Mouse (Mus musculus) frontal cortex, postnatal 25 days (tissue): ENCODE data around the gene Foxq1.

ENCODE experiments used
- DNase-seq, 2 experiments: peaks; one replicate each; pipeline ENCODE4 v3.0.0; 2022; ENCODE audit warnings: low spot score in 2 of 2

Gene Foxq1

GRCm38 (mm10) chr13:31572806-31573508 lies 17.0 kb downstream of the Foxq1 start:
- no peak for DNase-seq

GRCm38 (mm10) chr13:31574627-31575026 lies 18.7 kb downstream of the Foxq1 start:
- DNase-seq: no peak

GRCm38 (mm10) chr13:31576696-31577095 lies 20.8 kb downstream of the Foxq1 start:
- DNase-seq: no peak

DNA sequence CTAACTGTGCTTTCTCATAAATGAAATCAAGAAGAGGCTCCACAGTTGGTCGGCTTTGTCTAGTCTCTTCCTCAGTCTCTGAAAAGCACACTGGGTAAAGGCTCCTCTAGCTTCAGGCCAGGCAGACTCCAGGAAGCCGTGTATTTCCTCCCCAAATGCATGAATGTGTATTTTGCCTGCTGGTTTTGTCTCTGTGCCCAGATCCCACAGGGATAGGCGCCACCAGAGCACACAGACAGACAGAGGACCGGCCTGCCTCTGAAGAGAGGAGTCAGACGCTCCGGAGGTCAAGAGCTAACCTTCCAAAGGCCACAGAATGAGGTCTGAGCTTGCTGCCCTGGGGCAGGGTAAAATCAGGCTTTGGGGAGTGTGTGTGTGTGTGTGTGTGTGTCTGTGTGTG lies 21.6 kb downstream of the Foxq1 start:
- DNase-seq: no peak

GRCm38 (mm10) chr13:31578389-31578788 lies 22.5 kb downstream of the Foxq1 start:
- no peak for DNase-seq

- no peak for DNase-seq
Measured at GRCm38 (mm10) chr13:31579866-31580265, 23.9 kb downstream of the Foxq1 start.

DNA sequence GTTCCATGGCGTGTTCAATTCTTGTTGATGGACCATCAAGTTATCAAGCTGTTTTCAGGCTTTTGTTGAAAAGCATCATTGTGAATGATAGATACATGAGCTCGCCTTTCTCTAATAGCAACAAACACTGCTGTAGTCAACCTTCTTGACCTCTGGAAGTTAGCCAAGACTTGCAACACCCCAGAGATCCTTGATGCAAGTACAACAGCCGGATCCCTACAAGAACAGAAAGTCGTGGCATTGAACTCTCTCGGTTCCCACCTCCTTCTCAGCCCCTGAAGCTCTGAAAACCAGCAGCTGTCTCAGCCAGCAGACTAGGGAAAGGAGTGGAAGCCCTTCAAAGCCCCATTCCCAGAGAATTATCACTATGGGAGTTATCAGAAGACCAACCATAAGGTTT lies 31.4 kb downstream of the Foxq1 start:
- DNase-seq: no peak

GRCm38 (mm10) chr13:31599576-31599975 lies 43.6 kb downstream of the Foxq1 start:
- DNase-seq: no peak

GRCm38 (mm10) chr13:31603964-31604363 lies 48.0 kb downstream of the Foxq1 start:
- no peak for DNase-seq
